Mouse (Mus musculus) olfactory bulb, adult 2 months (tissue): Measurements from ENCODE around the gene Sh3pxd2a.

ENCODE experiments used
- CTCF ChIP-seq: fragments of 200-500 bp; IDR thresholded peaks from 2 replicates; pipeline ENCODE4 v1.5.1; 2012; ENCODE audit warnings: low read depth, mild to moderate bottlenecking, low read length, moderate library complexity; ENCODE audit not compliant: insufficient read depth
- POLR2A ChIP-seq: fragments of 200-500 bp; IDR thresholded peaks from 2 replicates; pipeline ENCODE4 v1.6.1; 2012; ENCODE audit warnings: mild to moderate bottlenecking, low read depth, low read length, moderate library complexity; ENCODE audit not compliant: insufficient read depth

DNA sequence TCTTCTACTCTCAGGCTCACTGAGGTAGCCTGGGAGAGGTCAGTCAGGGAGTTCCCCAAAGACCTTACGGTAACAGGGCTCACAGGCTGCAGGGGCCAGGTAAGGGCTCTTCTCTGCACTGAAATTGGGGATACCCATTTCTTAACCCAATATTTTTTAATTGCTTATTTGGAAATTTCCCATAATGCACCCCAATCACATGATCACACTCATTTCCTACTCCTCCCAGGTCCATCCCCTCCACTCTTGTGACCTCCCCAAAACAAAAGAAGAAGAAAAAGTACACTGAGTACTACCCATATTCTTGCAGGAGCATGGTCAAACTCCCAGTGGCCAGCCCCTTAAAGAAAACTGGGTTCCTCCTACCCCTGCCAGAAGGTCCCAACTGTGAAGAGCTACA, 135.1 kb downstream of the Sh3pxd2a start:
- TF ChIP-seq POLR2A (no peak), CTCF (no peak)
